Mouse (Mus musculus): Measurements from ENCODE around the gene Fggy. TPM values are rescaled to one million over a fixed set of nuclear protein-coding genes. Genes with fewer than 3 reads are reported as not detected.

Fggy gene
- total and polyA plus RNA-seq, 2 experiments from 2014 or later: 2.7 to 3.9 TPM

GRCm38 (mm10) chr4:95669336-95669735 lies 112.0 kb downstream of the Fggy start:
- Histone ChIP-seq H3K36me3 (replicated peaks; ENCODE audit: control insufficient read depth, insufficient read depth, low read length) (no peaks in the 10 kb centered on the region), H3K27ac (ENCODE audit: low read depth) (no peak overlapping the region), H3K27me3 (ENCODE audit: control insufficient read depth, insufficient read depth, low read length) (no peaks in the 10 kb centered on the region), H3K4me3 (ENCODE audit: low read depth, low read length) (no peak overlapping the region), H3K9ac (replicated peaks; ENCODE audit: low read depth, low read length) (no peak overlapping the region), H3K4me1 (ENCODE audit: control insufficient read depth, insufficient read depth) (0 out of 2 replicates have a peak, but pooled peaks cover 3% of the 10 kb centered on the region), H3K9me3 (replicated peaks; ENCODE audit: control insufficient read depth, low read length) (no peaks in the 10 kb centered on the region), H3K4me2 (ENCODE audit: low read depth, low read length) (no peak overlapping the region)
- DNase-seq (ENCODE audit: low spot score) (no peak), ATAC-seq (ENCODE audit: insufficient read depth, low read depth) (no peak)
- no peak for TF ChIP-seq CTCF (IDR thresholded peaks at IDR 0.05; ENCODE audit: low read depth)
- TF ChIP-seq EP300 (IDR thresholded peaks at IDR 0.05; ENCODE audit: low read depth): no peak
- 71% methylated on average over 2 of the region's 2 CpGs for WGBS

GRCm38 (mm10) chr4:95670559-95670958 lies 113.3 kb downstream of the Fggy start:
- 65% methylated on average over 3 of the region's 3 CpGs for WGBS
- no peak for TF ChIP-seq CTCF (IDR thresholded peaks at IDR 0.05; ENCODE audit: low read depth)
- TF ChIP-seq EP300 (IDR thresholded peaks at IDR 0.05; ENCODE audit: low read depth): no peak

GRCm38 (mm10) chr4:95672039-95672438 lies 114.7 kb downstream of the Fggy start:
- TF ChIP-seq CTCF (IDR thresholded peaks at IDR 0.05; ENCODE audit: low read depth) (no peak), EP300 (IDR thresholded peaks at IDR 0.05; ENCODE audit: low read depth) (no peak)
- 73% methylated on average over 1 of the region's 1 CpGs for WGBS
- H3K36me3 ChIP-seq (replicated peaks; ENCODE audit: control insufficient read depth, insufficient read depth, low read length): no peaks in the 10 kb centered on the region
- H3K9ac ChIP-seq (replicated peaks; ENCODE audit: low read depth, low read length): no peak overlapping the region
- no peaks in the 10 kb centered on the region for H3K9me3 ChIP-seq (replicated peaks; ENCODE audit: control insufficient read depth, low read length)
- no peak for DNase-seq (ENCODE audit: low spot score)
- no peak overlapping the region for H3K4me3 ChIP-seq (ENCODE audit: low read depth, low read length)
- ATAC-seq (ENCODE audit: insufficient read depth, low read depth): no peak
- H3K27ac ChIP-seq (ENCODE audit: low read depth): no peak overlapping the region
- 0 out of 2 replicates have a peak, but pooled peaks cover 3% of the 10 kb centered on the region for H3K4me1 ChIP-seq (ENCODE audit: control insufficient read depth, insufficient read depth)
- H3K27me3 ChIP-seq (ENCODE audit: control insufficient read depth, insufficient read depth, low read length): no peaks in the 10 kb centered on the region
- H3K4me2 ChIP-seq (ENCODE audit: low read depth, low read length): no peak overlapping the region

More at GRCm38 (mm10) chr4:95670559-95670958, 113.3 kb downstream of the Fggy start:
- DNase-seq (ENCODE audit: low spot score) (no peak), ATAC-seq (ENCODE audit: insufficient read depth, low read depth) (no peak)
- H3K4me2 ChIP-seq (ENCODE audit: low read depth, low read length): no peak overlapping the region
- H3K9me3 ChIP-seq (replicated peaks; ENCODE audit: control insufficient read depth, low read length): no peaks in the 10 kb centered on the region
- no peak overlapping the region for H3K4me3 ChIP-seq (ENCODE audit: low read depth, low read length)
- H3K27me3 ChIP-seq (ENCODE audit: control insufficient read depth, insufficient read depth, low read length): no peaks in the 10 kb centered on the region
- H3K9ac ChIP-seq (replicated peaks; ENCODE audit: low read depth, low read length): no peak overlapping the region
- no peak overlapping the region for H3K27ac ChIP-seq (ENCODE audit: low read depth)
- H3K4me1 ChIP-seq (ENCODE audit: control insufficient read depth, insufficient read depth): 0 out of 2 replicates have a peak, but pooled peaks cover 3% of the 10 kb centered on the region
- no peaks in the 10 kb centered on the region for H3K36me3 ChIP-seq (replicated peaks; ENCODE audit: control insufficient read depth, insufficient read depth, low read length)

- H3K9ac ChIP-seq (replicated peaks; ENCODE audit: low read depth, low read length): no peak overlapping the region
- WGBS: 85% methylated on average over 2 of the region's 2 CpGs
- H3K27ac ChIP-seq (ENCODE audit: low read depth): no peak overlapping the region
- H3K4me2 ChIP-seq (ENCODE audit: low read depth, low read length): no peak overlapping the region
- no peak overlapping the region for H3K4me3 ChIP-seq (ENCODE audit: low read depth, low read length)
- no peaks in the 10 kb centered on the region for H3K36me3 ChIP-seq (replicated peaks; ENCODE audit: control insufficient read depth, insufficient read depth, low read length)
- no peaks in the 10 kb centered on the region for H3K4me1 ChIP-seq (ENCODE audit: control insufficient read depth, insufficient read depth)
- no peaks in the 10 kb centered on the region for H3K9me3 ChIP-seq (replicated peaks; ENCODE audit: control insufficient read depth, low read length)
- TF ChIP-seq CTCF (IDR thresholded peaks at IDR 0.05; ENCODE audit: low read depth) (no peak), EP300 (IDR thresholded peaks at IDR 0.05; ENCODE audit: low read depth) (no peak)
- H3K27me3 ChIP-seq (ENCODE audit: control insufficient read depth, insufficient read depth, low read length): no peaks in the 10 kb centered on the region
- ATAC-seq (ENCODE audit: insufficient read depth, low read depth) (no peak), DNase-seq (ENCODE audit: low spot score) (no peak)
Measured at GRCm38 (mm10) chr4:95676390-95676789, 119.1 kb downstream of the Fggy start.

- Histone ChIP-seq H3K9me3 (replicated peaks; ENCODE audit: control insufficient read depth, low read length) (no peaks in the 10 kb centered on the region), H3K27ac (ENCODE audit: low read depth) (no peak overlapping the region), H3K4me3 (ENCODE audit: low read depth, low read length) (no peak overlapping the region), H3K4me2 (ENCODE audit: low read depth, low read length) (no peak overlapping the region), H3K4me1 (ENCODE audit: control insufficient read depth, insufficient read depth) (no peaks in the 10 kb centered on the region), H3K9ac (replicated peaks; ENCODE audit: low read depth, low read length) (no peak overlapping the region), H3K36me3 (replicated peaks; ENCODE audit: control insufficient read depth, insufficient read depth, low read length) (no peaks in the 10 kb centered on the region), H3K27me3 (ENCODE audit: control insufficient read depth, insufficient read depth, low read length) (no peaks in the 10 kb centered on the region)
- ATAC-seq (ENCODE audit: insufficient read depth, low read depth) (no peak), DNase-seq (ENCODE audit: low spot score) (no peak)
- TF ChIP-seq EP300 (IDR thresholded peaks at IDR 0.05; ENCODE audit: low read depth) (no peak), CTCF (IDR thresholded peaks at IDR 0.05; ENCODE audit: low read depth) (no peak)
- WGBS: 92% methylated on average over 5 of the region's 5 CpGs
Measured at GRCm38 (mm10) chr4:95680756-95681449, 123.6 kb downstream of the Fggy start.
